Mouse (Mus musculus): ENCODE results near the gene Gfi1. TPM values are rescaled to one million over a fixed set of nuclear protein-coding genes. Genes with fewer than 3 reads are reported as not detected.

Gfi1 gene
- total RNA-seq, 2 experiments from 2014 or later = not detected

DNA sequence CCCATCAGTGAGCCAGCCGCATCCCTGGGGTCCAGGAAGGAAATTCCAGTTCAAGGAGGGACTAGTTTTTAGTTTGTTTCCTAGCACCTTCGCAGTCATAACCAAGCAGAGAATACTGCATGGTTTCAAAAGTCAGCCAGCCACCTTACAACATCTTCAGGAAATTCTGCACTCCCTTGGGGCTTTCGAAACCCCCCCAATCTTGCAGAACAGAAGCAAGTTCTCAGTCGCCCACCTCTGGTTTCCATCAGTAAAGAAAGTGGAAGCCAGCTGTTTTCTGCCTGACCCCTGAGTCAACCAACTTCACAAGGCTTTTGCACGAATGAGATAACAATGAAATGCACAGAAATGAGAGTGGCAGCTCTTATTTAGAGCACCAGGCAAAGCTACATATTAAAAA is 47.4 kb downstream of the Gfi1 start:
- DNase-seq (ENCODE audit: low spot score in 2 of 2) = no peak

Other genes starting within 250 kb of the Gfi1 start
- gene Gm42669, start 218.4 kb downstream of the Gfi1 start, total RNA-seq (2021) = under 1 TPM; 0.27 to 0.60 TPM
- under 1 TPM; 0.36 to 0.55 TPM for gene 1700028K03Rik, start 191.3 kb downstream of the Gfi1 start, total RNA-seq (2021)
- gene Rpap2, start 128.7 kb downstream of the Gfi1 start, total RNA-seq (2021) = 10 to 100 TPM; 21.8 to 21.9 TPM
- gene Glmn, start 128.1 kb downstream of the Gfi1 start, total RNA-seq (2021) = 10 to 100 TPM; 20.1 to 22.8 TPM
- not detected for gene Ube2d2b, start 104.1 kb upstream of the Gfi1 start, total RNA-seq (2021)
- 10 to 100 TPM; 72.6 to 79.7 TPM for gene Evi5, start 149.1 kb upstream of the Gfi1 start, total RNA-seq (2021)
- gene Rpl5, start 174.5 kb upstream of the Gfi1 start, total RNA-seq (2021) = 100 to 1,000 TPM; 133 to 138 TPM